Mouse (Mus musculus) liver, adult 2 months (tissue): ENCODE results near the gene Itpkb. TPM values are rescaled to one million over a fixed set of nuclear protein-coding genes. Genes with fewer than 3 reads are reported as not detected.
A peak's percentile ranks its signal among the peaks of the same experiment; 100 is the strongest.

Experiments
- DNase-seq: peaks from one replicate; pipeline ENCODE4 v3.0.0-alpha.2; 2011; ENCODE audit warnings: low read depth, low spot score; ENCODE audit errors: extremely low read depth
- H3K27ac ChIP-seq: fragments of 200-500 bp; replicated peaks from 2 replicates; pipeline ENCODE4 v1.5.1; 2012; ENCODE audit warnings: low read depth, mild to moderate bottlenecking, control low read depth, inconsistent platforms, low read length; ENCODE audit not compliant: insufficient read depth
- H3K27me3 ChIP-seq: fragments of 200-500 bp; 2 replicates; pipeline ENCODE4 v1.6.1; 2012; ENCODE audit warnings: mild to moderate bottlenecking, moderate library complexity, low read length, inconsistent platforms; ENCODE audit not compliant: control insufficient read depth, insufficient read depth
- H3K36me3 ChIP-seq: fragments of 200-500 bp; 2 replicates; pipeline ENCODE4 v1.6.1; 2012; ENCODE audit warnings: low read length, inconsistent platforms; ENCODE audit not compliant: control insufficient read depth, insufficient read depth
- H3K4me1 ChIP-seq: fragments of 200-500 bp; 2 replicates; pipeline ENCODE4 v1.6.1; 2011; ENCODE audit warnings: low read length; ENCODE audit not compliant: control insufficient read depth, insufficient read depth
- H3K4me3 ChIP-seq: fragments of 200-500 bp; 2 replicates; pipeline ENCODE4 v1.5.1; 2011; ENCODE audit warnings: low read depth, mild to moderate bottlenecking, control low read depth, low read length, moderate library complexity; ENCODE audit not compliant: insufficient read depth
- H3K79me2 ChIP-seq: fragments of 200-500 bp; 2 replicates; pipeline ENCODE4 v1.6.1; 2012; ENCODE audit warnings: inconsistent platforms, mild to moderate bottlenecking, low read length, moderate library complexity; ENCODE audit not compliant: control insufficient read depth, insufficient read depth
- H3K9ac ChIP-seq: fragments of 200-500 bp; 2 replicates; pipeline ENCODE4 v1.6.1; 2012; ENCODE audit warnings: low read depth, mild to moderate bottlenecking, control low read depth, inconsistent platforms, low read length
- CTCF ChIP-seq: fragments of 200-500 bp; IDR thresholded peaks from 2 replicates; pipeline ENCODE4 v1.5.1; 2011; ENCODE audit warnings: low read depth, low read length, control low read depth
- POLR2A ChIP-seq: fragments of 200-500 bp; IDR thresholded peaks from 2 replicates; pipeline ENCODE4 v1.6.1; 2011; ENCODE audit warnings: low read length, control low read depth; ENCODE audit not compliant: insufficient read depth; ENCODE audit errors: extremely low read depth
- WGBS: fragments of 180-500 bp; shearing (Covaris S2); methylation state at CpG from one replicate; pipeline ENCODE4 v1.1.7; 2018; 5-methylcytosine and 5-hydroxymethylcytosine counted together
- polyA plus RNA-seq: library from polyadenylated mRNA; depleted of rRNA; stranded (reverse); fragments of >200 nt; gene quantifications from 2 replicates; pipeline ENCODE4 v1.2.3, GENCODE M21; 2012
- total RNA-seq: library from RNA; depleted of rRNA; stranded (reverse); fragments of >200 nt; gene quantifications from 2 replicates; pipeline ENCODE4 v1.2.3, GENCODE M21; 2014

Gene Itpkb
- total and polyA plus RNA-seq, 2 experiments: 2.7 to 3.7 TPM

GRCm38 (mm10) chr1:180402481-180403081 is 72.3 kb downstream of the Itpkb start:
- Histone ChIP-seq H3K9ac (no peak overlapping the region), H3K27me3 (no peaks in the 10 kb centered on the region), H3K4me3 (no peak overlapping the region), H3K4me1 (peaks cover 20% of the 10 kb centered on the region), H3K79me2 (no peaks in the 10 kb centered on the region), H3K27ac (peak overlapping the region; percentile 77), H3K36me3 (no peaks in the 10 kb centered on the region)
- TF ChIP-seq POLR2A (no peak), CTCF (no peak)
- 65% methylated on average over 11 of the region's 11 CpGs for WGBS
- DNase-seq: no peak

- peaks cover 25% of the 10 kb centered on the region for H3K4me1 ChIP-seq
- H3K79me2 ChIP-seq: no peaks in the 10 kb centered on the region
- TF ChIP-seq POLR2A (no peak), CTCF (no peak)
- no peak overlapping the region for H3K9ac ChIP-seq
- WGBS: 74% methylated on average over 8 of the region's 8 CpGs
- H3K27me3 ChIP-seq: no peaks in the 10 kb centered on the region
- DNase-seq: no peak
- H3K27ac ChIP-seq: peak overlapping the region; percentile 77
- H3K36me3 ChIP-seq: no peaks in the 10 kb centered on the region
- no peak overlapping the region for H3K4me3 ChIP-seq
Observed at GRCm38 (mm10) chr1:180403357-180403693, 73.0 kb downstream of the Itpkb start.

- H3K4me3 ChIP-seq: no peak overlapping the region
- 61% methylated on average over 31 of the region's 32 CpGs for WGBS
Observed at GRCm38 (mm10) chr1:180403694-180404606, 73.7 kb downstream of the Itpkb start.

GRCm38 (mm10) chr1:180404706-180405105 is 74.4 kb downstream of the Itpkb start:
- H3K79me2 ChIP-seq: no peaks in the 10 kb centered on the region
- WGBS: 76% methylated on average over 3 of the region's 3 CpGs
- H3K27ac ChIP-seq: peak overlapping the region; percentile 77
- no peak overlapping the region for H3K9ac ChIP-seq
- TF ChIP-seq CTCF (no peak), POLR2A (no peak)
- H3K36me3 ChIP-seq: no peaks in the 10 kb centered on the region
- no peaks in the 10 kb centered on the region for H3K27me3 ChIP-seq
- H3K4me1 ChIP-seq: peaks cover 30% of the 10 kb centered on the region
- DNase-seq: no peak
- H3K4me3 ChIP-seq: no peak overlapping the region

More at GRCm38 (mm10) chr1:180403694-180404606, 73.7 kb downstream of the Itpkb start:
- peak; percentile 57 for DNase-seq
- peak overlapping the region; percentile 77 for H3K27ac ChIP-seq
- no peak for TF ChIP-seq POLR2A
- TF ChIP-seq CTCF: no peak
- no peak overlapping the region for H3K9ac ChIP-seq
- peaks cover 26% of the 10 kb centered on the region for H3K4me1 ChIP-seq
- H3K27me3 ChIP-seq: no peaks in the 10 kb centered on the region
- H3K79me2 ChIP-seq: no peaks in the 10 kb centered on the region
- H3K36me3 ChIP-seq: no peaks in the 10 kb centered on the region

- DNase-seq: no peak
- Histone ChIP-seq H3K4me3 (no peak overlapping the region), H3K27me3 (no peaks in the 10 kb centered on the region), H3K36me3 (no peaks in the 10 kb centered on the region), H3K4me1 (peaks cover 30% of the 10 kb centered on the region), H3K79me2 (no peaks in the 10 kb centered on the region), H3K9ac (no peak overlapping the region), H3K27ac (peak overlapping the region; percentile 77)
- WGBS: 77% methylated on average over 9 of the region's 9 CpGs
- TF ChIP-seq CTCF (no peak), POLR2A (no peak)
Observed at GRCm38 (mm10) chr1:180405576-180406335, 75.5 kb downstream of the Itpkb start.
